Mouse (Mus musculus) heart, embryonic 13.5 days (tissue): Measurements from ENCODE around the gene Fer. TPM values are rescaled to one million over a fixed set of nuclear protein-coding genes. Genes with fewer than 3 reads are reported as not detected.
"Not testable (repeated sequence)": the region's sequence is repeated elsewhere in the genome, so short reads cannot be mapped to it uniquely, and the experiment has no call there.

Experiments
- ATAC-seq: fragments of 200-750 bp; cut with Nextera tagmentation; 2 replicates; pipeline ENCODE4 v1.8.0; 2017; ENCODE audit warnings: moderate TSS enrichment; ENCODE audit not compliant: insufficient number of reproducible peaks, low FRiP score, low TSS enrichment; ENCODE audit errors: extremely low read depth
- H3K27ac ChIP-seq: fragments of 300-500 bp; sonication (generic); replicated peaks from 2 replicates; pipeline ENCODE4 v1.5.1; 2015; ENCODE audit warnings: moderate library complexity, mild to moderate bottlenecking, inconsistent platforms
- H3K27me3 ChIP-seq: fragments of 300-500 bp; sonication (generic); replicated peaks from 2 replicates; pipeline ENCODE4 v1.6.1; 2015; ENCODE audit warnings: mild to moderate bottlenecking, inconsistent platforms
- H3K36me3 ChIP-seq: fragments of 300-500 bp; sonication (generic); 2 replicates; pipeline ENCODE4 v1.6.1; 2015; ENCODE audit warnings: mild to moderate bottlenecking, inconsistent platforms
- H3K4me1 ChIP-seq: fragments of 300-500 bp; sonication (generic); 2 replicates; pipeline ENCODE4 v1.6.1; 2015; ENCODE audit warnings: inconsistent platforms
- H3K4me2 ChIP-seq: fragments of 300-500 bp; sonication (generic); 2 replicates; pipeline ENCODE4 v1.6.1; 2015; ENCODE audit warnings: inconsistent platforms, mild to moderate bottlenecking, moderate library complexity
- H3K4me3 ChIP-seq: fragments of 300-500 bp; sonication (generic); 2 replicates; pipeline ENCODE4 v1.5.1; 2015; ENCODE audit warnings: moderate library complexity, mild to moderate bottlenecking, inconsistent platforms
- H3K9ac ChIP-seq: fragments of 300-500 bp; sonication (generic); 2 replicates; pipeline ENCODE4 v1.6.1; 2015; ENCODE audit warnings: inconsistent platforms, mild to moderate bottlenecking, moderate library complexity
- H3K9me3 ChIP-seq: fragments of 300-500 bp; sonication (generic); 2 replicates; pipeline ENCODE4 v1.6.1; 2016; ENCODE audit warnings: inconsistent platforms
- WGBS: fragments of 180-500 bp; shearing (Covaris S2); methylation state at CpG from one replicate; pipeline ENCODE4 v1.1.7; 2015; ENCODE audit warnings: mixed read lengths; 5-methylcytosine and 5-hydroxymethylcytosine counted together
- polyA plus RNA-seq: library from polyadenylated mRNA; unstranded; fragments of >200 nt; fragmentation: Nextera tagmentation; extraction: Ambion mirVana; gene quantifications from 2 replicates; pipeline ENCODE4 v1.2.1, GENCODE M21; 2015

Gene Fer
- polyA plus RNA-seq, 1 experiment from 2014 or later, result 20.0 TPM

- H3K4me2 ChIP-seq, result no peak overlapping the region
- no peak overlapping the region for H3K4me3 ChIP-seq
- H3K4me1 ChIP-seq, result no peaks in the 10 kb centered on the region
- peaks cover 6% of the 10 kb centered on the region; the same call in 1 of the 2 replicates for H3K9me3 ChIP-seq
- 86% methylated on average over 3 of the region's 3 CpGs for WGBS
- ATAC-seq, result no peak
- H3K27ac ChIP-seq, result no peak overlapping the region
- no peaks in the 10 kb centered on the region for H3K27me3 ChIP-seq
- H3K36me3 ChIP-seq, result no peaks in the 10 kb centered on the region
- H3K9ac ChIP-seq, result no peak overlapping the region
These were observed 23.1 kb upstream of the Fer start for GRCm38 (mm10) chr17:63839636-63840269.

GRCm38 (mm10) chr17:63842226-63842625 is 20.6 kb upstream of the Fer start:
- peaks cover 6% of the 10 kb centered on the region; the same call in 1 of the 2 replicates for H3K9me3 ChIP-seq
- H3K27me3 ChIP-seq, result no peaks in the 10 kb centered on the region
- no peak overlapping the region for H3K4me2 ChIP-seq
- H3K27ac ChIP-seq, result no peak overlapping the region
- ATAC-seq, result no peak
- H3K9ac ChIP-seq, result no peak overlapping the region
- no peak overlapping the region for H3K4me3 ChIP-seq
- 69% methylated on average over 1 of the region's 1 CpGs for WGBS
- H3K36me3 ChIP-seq, result no peaks in the 10 kb centered on the region
- no peaks in the 10 kb centered on the region for H3K4me1 ChIP-seq

GRCm38 (mm10) chr17:63844936-63845335 is 17.9 kb upstream of the Fer start:
- no peaks in the 10 kb centered on the region for H3K27me3 ChIP-seq
- 68% methylated on average over 5 of the region's 5 CpGs for WGBS

GRCm38 (mm10) chr17:63845766-63846165 is 17.1 kb upstream of the Fer start:
- not testable (repeated sequence) for H3K4me2 ChIP-seq, H3K9ac ChIP-seq, H3K4me1 ChIP-seq, H3K27me3 ChIP-seq, H3K36me3 ChIP-seq, ATAC-seq, H3K27ac ChIP-seq, H3K4me3 ChIP-seq, H3K9me3 ChIP-seq
- 91% methylated on average over 3 of the region's 3 CpGs for WGBS

More at GRCm38 (mm10) chr17:63844936-63845335, 17.9 kb upstream of the Fer start:
- Histone ChIP-seq H3K9ac (no peak overlapping the region), H3K9me3 (peaks cover under 1% of the 10 kb centered on the region; the same call in 1 of the 2 replicates), H3K36me3 (no peaks in the 10 kb centered on the region), H3K4me3 (no peak overlapping the region), H3K4me1 (peaks cover 5% of the 10 kb centered on the region; the same call in 1 of the 2 replicates), H3K4me2 (no peak overlapping the region), H3K27ac (no peak overlapping the region)
- no peak for ATAC-seq

GRCm38 (mm10) chr17:63849151-63849550 is 13.7 kb upstream of the Fer start:
- Histone ChIP-seq H3K9me3 (no peaks in the 10 kb centered on the region), H3K27me3 (no peaks in the 10 kb centered on the region), H3K36me3 (no peaks in the 10 kb centered on the region), H3K4me2 (peak overlapping the region; percentile 69), H3K9ac (peak overlapping the region; percentile 85), H3K27ac (peak overlapping the region; percentile 65), H3K4me3 (peak overlapping the region; percentile 66), H3K4me1 (peaks cover 5% of the 10 kb centered on the region; the same call in 1 of the 2 replicates)
- ATAC-seq, result no peak
- 4% methylated on average over 6 of the region's 6 CpGs for WGBS

GRCm38 (mm10) chr17:63849566-63849965 is 13.3 kb upstream of the Fer start:
- ATAC-seq, result peak; percentile 83; the same call in 1 of the 2 replicates
- Histone ChIP-seq H3K4me2 (peak overlapping the region; percentile 69), H3K27ac (peak overlapping the region; percentile 65), H3K9me3 (no peaks in the 10 kb centered on the region), H3K36me3 (no peaks in the 10 kb centered on the region), H3K4me1 (peaks cover 5% of the 10 kb centered on the region; the same call in 1 of the 2 replicates), H3K4me3 (peak overlapping the region; percentile 66), H3K9ac (peak overlapping the region; percentile 85), H3K27me3 (no peaks in the 10 kb centered on the region)
- under 1% methylated on average over 22 of the region's 22 CpGs for WGBS

GRCm38 (mm10) chr17:63850016-63850415 is 12.8 kb upstream of the Fer start:
- ATAC-seq, result no peak
- Histone ChIP-seq H3K4me3 (peak overlapping the region; percentile 66), H3K9ac (no peak overlapping the region), H3K27ac (no peak overlapping the region), H3K4me2 (peak overlapping the region; percentile 69), H3K36me3 (no peaks in the 10 kb centered on the region), H3K27me3 (no peaks in the 10 kb centered on the region), H3K9me3 (no peaks in the 10 kb centered on the region), H3K4me1 (peaks cover 5% of the 10 kb centered on the region; the same call in 1 of the 2 replicates)
- WGBS, result 88% methylated on average over 9 of the region's 9 CpGs

GRCm38 (mm10) chr17:63857023-63857544 is 5.8 kb upstream of the Fer start:
- H3K4me3 ChIP-seq, result no peak overlapping the region
- peaks cover 14% of the 10 kb centered on the region for H3K4me1 ChIP-seq
- no peak for ATAC-seq
- no peaks in the 10 kb centered on the region for H3K27me3 ChIP-seq
- 83% methylated on average over 7 of the region's 7 CpGs for WGBS
- no peaks in the 10 kb centered on the region for H3K36me3 ChIP-seq
- no peaks in the 10 kb centered on the region for H3K9me3 ChIP-seq
- H3K4me2 ChIP-seq, result no peak overlapping the region
- H3K9ac ChIP-seq, result no peak overlapping the region
- H3K27ac ChIP-seq, result no peak overlapping the region

- Histone ChIP-seq H3K4me1 (peaks cover 34% of the 10 kb centered on the region), H3K27me3 (no peaks in the 10 kb centered on the region), H3K36me3 (no peaks in the 10 kb centered on the region), H3K4me3 (no peak overlapping the region), H3K9me3 (no peaks in the 10 kb centered on the region), H3K27ac (no peak overlapping the region), H3K4me2 (no peak overlapping the region), H3K9ac (0 out of 2 replicates have a peak overlapping the region, but pooled peaks have one; percentile 3)
- ATAC-seq, result no peak
- 29% methylated on average over 4 of the region's 4 CpGs for WGBS
These were observed 1.9 kb upstream of the Fer start for GRCm38 (mm10) chr17:63860988-63861387.

- H3K4me2 ChIP-seq, result peak overlapping the region; percentile 95
- peak overlapping the region; percentile 88; the same call in 1 of the 2 replicates for H3K9ac ChIP-seq
- no peak overlapping the region for H3K27ac ChIP-seq
- 28% methylated on average over 3 of the region's 3 CpGs for WGBS
- no peaks in the 10 kb centered on the region for H3K27me3 ChIP-seq
- ATAC-seq, result no peak
- H3K9me3 ChIP-seq, result no peaks in the 10 kb centered on the region
- peaks cover 34% of the 10 kb centered on the region for H3K4me1 ChIP-seq
- H3K4me3 ChIP-seq, result peak overlapping the region; percentile 97
- H3K36me3 ChIP-seq, result no peaks in the 10 kb centered on the region
These were observed 463 bp upstream of the Fer start for GRCm38 (mm10) chr17:63862399-63862798.

GRCm38 (mm10) chr17:63863647-63864149 is 836 bp downstream of the Fer start, which contains the start of gene A930002H24Rik:
Gene A930002H24Rik (minus strand): TSS chr17:63863791.
- Histone ChIP-seq H3K27ac (peak within 1 kb of the TSS; percentile 91), H3K9me3 (no peaks in the 10 kb centered on the region), H3K4me3 (peak within 1 kb of the TSS; percentile 97), H3K4me1 (peaks cover 34% of the 10 kb centered on the region), H3K27me3 (no peaks in the 10 kb centered on the region), H3K9ac (peak within 1 kb of the TSS; percentile 95), H3K36me3 (no peaks in the 10 kb centered on the region), H3K4me2 (peak within 1 kb of the TSS; percentile 95)
- ATAC-seq, result peak; percentile 98
- WGBS, result under 1% methylated on average over 55 of the region's 55 CpGs
